Mouse (Mus musculus) neural tube, embryonic 14.5 days (tissue): ENCODE measurements at regions not wholly inside any gene's neighbourhood (a gene's known extent, or its start where the extent isn't known, plus 50 kb on each side); places are given as distances from the start of the nearest gene placed in this dataset.

Experiments used
- ATAC-seq: fragments of 200-750 bp; cut with Nextera tagmentation; 2 replicates; pipeline ENCODE4 v1.8.0; 2017; ENCODE audit warnings: low read depth, mild to moderate bottlenecking, moderate TSS enrichment, moderate library complexity
- H3K27ac ChIP-seq: fragments of 300-500 bp; sonication (generic); 2 replicates; pipeline ENCODE4 v1.5.1; 2014; ENCODE audit warnings: low read depth, mild to moderate bottlenecking, control low read depth, low read length, moderate library complexity, mixed read lengths
- H3K27me3 ChIP-seq: fragments of 300-500 bp; sonication (generic); 2 replicates; pipeline ENCODE4 v1.6.1; 2014; ENCODE audit warnings: low read length; ENCODE audit not compliant: control insufficient read depth, insufficient read depth
- H3K36me3 ChIP-seq: fragments of 300-500 bp; sonication (generic); 2 replicates; pipeline ENCODE4 v1.6.1; 2014; ENCODE audit warnings: low read length, mixed read lengths; ENCODE audit not compliant: control insufficient read depth, insufficient read depth
- H3K4me1 ChIP-seq: fragments of 300-500 bp; sonication (generic); 2 replicates; pipeline ENCODE4 v1.6.1; 2014; ENCODE audit warnings: low read length; ENCODE audit not compliant: control insufficient read depth, insufficient read depth
- H3K4me2 ChIP-seq: fragments of 300-500 bp; sonication (generic); 2 replicates; pipeline ENCODE4 v1.6.1; 2014; ENCODE audit warnings: mild to moderate bottlenecking, low read depth, low read length, control low read depth
- H3K4me3 ChIP-seq: fragments of 300-500 bp; sonication (generic); 2 replicates; pipeline ENCODE4 v1.5.1; 2014; ENCODE audit warnings: low read depth, low read length, control low read depth, mixed read lengths
- H3K9ac ChIP-seq: fragments of 300-500 bp; sonication (generic); replicated peaks from 2 replicates; pipeline ENCODE4 v1.6.1; 2014; ENCODE audit warnings: low read depth, mild to moderate bottlenecking, control low read depth, low read length, mixed read lengths
- H3K9me3 ChIP-seq: fragments of 300-500 bp; sonication (generic); 2 replicates; pipeline ENCODE4 v1.6.1; 2016; ENCODE audit warnings: low read length; ENCODE audit not compliant: control insufficient read depth
- whole genome bisulfite sequencing: fragments of 180-500 bp; shearing (Covaris S2); extraction: QIAGEN DNeasy Blood & Tissue Kit; methylation state at CpG from one replicate; pipeline ENCODE4 v1.1.7; 2014; 5-methylcytosine and 5-hydroxymethylcytosine counted together

DNA sequence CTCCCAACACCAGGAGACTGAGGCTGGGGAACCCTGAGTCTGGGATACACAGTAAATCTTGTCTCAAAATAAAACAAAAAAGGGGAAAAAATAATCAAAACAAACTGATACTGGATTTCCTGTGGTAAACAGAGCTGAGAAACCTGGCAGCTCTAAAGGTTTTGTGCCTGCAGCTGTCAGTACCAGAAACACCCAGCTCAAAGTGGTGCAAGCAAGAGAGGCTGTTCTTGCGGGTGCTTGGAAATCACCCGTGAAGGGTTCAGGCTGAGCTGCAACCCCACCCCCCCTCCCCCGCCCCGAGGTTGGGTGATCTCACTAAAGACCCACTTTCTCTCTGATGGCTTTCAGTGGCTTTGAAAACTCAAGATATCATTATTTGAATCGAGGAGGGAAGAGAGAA, 90.1 kb upstream of the Sall1 start:
- no peaks in the 10 kb centered on the region for H3K36me3 ChIP-seq
- H3K9me3 ChIP-seq = no peaks in the 10 kb centered on the region
- H3K4me3 ChIP-seq = no peak overlapping the region
- H3K4me1 ChIP-seq = no peaks in the 10 kb centered on the region
- no peaks in the 10 kb centered on the region for H3K27me3 ChIP-seq
- WGBS = 41% methylated on average over 5 of the region's 5 CpGs
- ATAC-seq = no peak
- no peak overlapping the region for H3K4me2 ChIP-seq
- H3K9ac ChIP-seq = no peak overlapping the region
- no peak overlapping the region for H3K27ac ChIP-seq

DNA sequence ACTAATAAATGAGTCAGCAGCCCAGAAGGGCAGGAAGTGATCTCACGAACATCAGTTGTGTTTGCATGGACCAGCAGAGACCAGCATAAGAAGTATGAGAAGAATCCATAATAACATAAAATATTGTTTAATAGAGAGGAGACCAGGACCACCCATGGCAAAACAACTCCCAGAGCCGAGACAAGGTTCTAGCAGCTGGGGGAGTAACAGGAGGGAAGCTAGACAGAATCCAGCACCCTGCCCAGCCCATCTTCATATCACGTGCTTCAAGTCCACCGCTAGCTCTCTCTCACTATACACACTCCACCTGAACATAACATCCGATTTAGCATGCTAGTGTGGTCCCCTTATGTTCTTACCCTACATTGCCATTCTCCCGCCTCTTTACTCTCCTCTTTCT, 77.1 kb upstream of the Sall1 start:
- no peak overlapping the region for H3K4me3 ChIP-seq

DNA sequence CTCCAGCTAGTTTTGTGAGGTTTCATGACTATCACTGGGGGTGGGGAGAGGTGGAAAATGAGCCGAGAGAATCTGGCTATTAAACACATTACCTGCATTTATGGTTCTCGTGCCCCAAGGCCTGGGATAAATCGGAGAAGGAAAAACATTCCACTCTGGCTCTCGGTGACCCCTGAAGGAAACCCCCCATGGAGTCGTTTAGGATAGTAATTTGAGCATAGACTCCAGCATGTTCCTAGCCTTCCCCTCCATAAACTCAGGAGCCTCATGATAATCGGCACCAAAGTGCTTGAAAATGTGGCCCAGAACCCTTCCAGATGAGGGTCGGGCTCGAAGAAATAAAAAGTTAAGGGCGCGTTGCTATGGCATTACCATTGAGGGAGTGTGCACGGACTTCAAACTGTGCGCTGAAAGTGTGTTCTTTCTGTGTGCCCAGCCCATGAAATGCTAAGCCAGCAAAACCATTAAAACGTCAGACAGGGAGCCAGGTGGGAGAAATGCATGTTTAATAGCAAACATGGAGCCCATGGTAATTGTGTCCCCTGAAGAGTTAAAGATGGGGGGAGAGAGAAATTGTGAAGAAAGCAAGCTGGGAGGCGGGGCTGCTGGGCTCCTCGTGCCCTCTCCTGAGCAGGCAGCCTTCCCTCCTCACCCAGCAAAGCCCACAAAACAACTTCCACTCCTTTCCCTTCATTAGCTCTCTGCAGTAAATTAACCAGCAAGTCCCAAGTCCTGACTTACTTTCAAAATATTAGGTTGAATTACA, 64.1 kb upstream of the Sall1 start:
- Histone ChIP-seq H3K4me3 (no peak overlapping the region), H3K27ac (no peak overlapping the region), H3K27me3 (no peaks in the 10 kb centered on the region), H3K9ac (no peak overlapping the region), H3K9me3 (no peaks in the 10 kb centered on the region), H3K36me3 (no peaks in the 10 kb centered on the region), H3K4me1 (no peaks in the 10 kb centered on the region), H3K4me2 (no peak overlapping the region)
- ATAC-seq = no peak
- 47% methylated on average over 15 of the region's 15 CpGs for WGBS

More for the DNA sequence above, 77.1 kb upstream of the Sall1 start:
- no peak overlapping the region for H3K4me2 ChIP-seq
- no peak for ATAC-seq
- H3K36me3 ChIP-seq = no peaks in the 10 kb centered on the region
- no peak overlapping the region for H3K9ac ChIP-seq
- H3K27me3 ChIP-seq = no peaks in the 10 kb centered on the region
- no peaks in the 10 kb centered on the region for H3K9me3 ChIP-seq
- H3K27ac ChIP-seq = no peak overlapping the region
- H3K4me1 ChIP-seq = no peaks in the 10 kb centered on the region
- WGBS = 89% methylated on average over 6 of the region's 6 CpGs

DNA sequence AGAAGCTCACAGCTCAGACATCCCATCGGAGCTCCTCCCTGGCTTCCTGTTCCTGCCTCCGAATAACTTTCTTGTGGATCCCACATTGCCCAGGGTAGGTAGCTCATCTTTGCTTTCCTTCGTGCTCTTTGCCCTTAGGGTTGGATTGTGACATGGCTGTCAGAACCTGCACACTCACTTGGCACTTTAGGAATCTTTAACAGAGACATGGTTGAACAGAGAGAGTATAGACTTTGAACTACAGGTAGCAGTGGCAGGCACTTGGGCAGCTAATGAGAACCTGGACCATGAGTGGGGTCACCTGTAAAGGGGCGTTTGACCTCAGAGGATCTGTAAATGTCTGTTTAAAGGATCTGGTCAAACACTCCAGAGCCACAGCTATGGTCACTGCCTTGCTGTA, 62.4 kb upstream of the Sall1 start:
- H3K36me3 ChIP-seq = no peaks in the 10 kb centered on the region
- no peak overlapping the region for H3K4me2 ChIP-seq
- 94% methylated on average over 4 of the region's 4 CpGs for WGBS
- no peak for ATAC-seq
- H3K4me1 ChIP-seq = no peaks in the 10 kb centered on the region
- no peak overlapping the region for H3K9ac ChIP-seq
- H3K27ac ChIP-seq = no peak overlapping the region
- no peaks in the 10 kb centered on the region for H3K9me3 ChIP-seq
- H3K4me3 ChIP-seq = no peak overlapping the region
- no peaks in the 10 kb centered on the region for H3K27me3 ChIP-seq

DNA sequence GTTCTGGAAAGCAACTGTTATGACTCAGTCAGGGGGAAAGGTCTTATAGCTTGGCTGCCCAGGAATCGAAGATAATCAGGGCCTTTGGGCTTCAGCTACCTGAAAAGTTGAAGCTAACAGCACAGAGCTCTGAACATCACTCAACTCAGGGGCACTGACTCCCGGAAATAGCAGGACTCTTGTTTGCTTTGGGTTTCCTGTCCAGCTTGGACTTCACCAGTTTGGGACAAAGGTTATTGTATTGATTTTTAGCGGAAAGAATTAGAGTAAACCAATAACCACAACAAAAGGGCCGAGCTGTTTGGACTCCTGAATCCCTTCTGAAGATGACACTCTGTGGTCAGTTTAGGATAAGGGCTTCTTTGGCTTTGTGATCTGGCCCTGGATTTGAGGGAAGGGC, 53.4 kb upstream of the Sall1 start:
- Histone ChIP-seq H3K4me2 (no peak overlapping the region), H3K9me3 (peaks cover 2% of the 10 kb centered on the region; the same call in 1 of the 2 replicates), H3K36me3 (no peaks in the 10 kb centered on the region), H3K4me3 (no peak overlapping the region), H3K9ac (no peak overlapping the region), H3K27me3 (no peaks in the 10 kb centered on the region), H3K27ac (no peak overlapping the region), H3K4me1 (no peaks in the 10 kb centered on the region)
- WGBS = 88% methylated on average over 4 of the region's 4 CpGs
- no peak for ATAC-seq
